In the genomic region with DNA sequence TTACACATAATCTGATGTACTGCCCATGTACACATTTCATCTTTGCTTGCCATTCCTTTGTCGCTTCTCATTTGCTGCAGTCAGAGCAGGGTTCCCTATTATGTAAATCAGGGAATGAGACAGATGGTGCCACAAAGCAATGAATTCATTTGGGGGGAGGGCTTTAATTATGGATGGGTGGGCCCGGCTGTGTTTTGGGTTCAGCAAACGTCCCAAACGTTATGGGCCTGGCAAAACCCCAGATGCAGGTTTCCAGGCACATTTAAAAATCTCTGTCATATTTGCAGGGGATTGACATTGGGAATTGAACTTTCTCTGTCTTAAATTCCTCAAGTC, we compare ENCODE assay signal across 20 mouse cellular contexts.
DNase-seq lines count a peak whose midpoint lies in the region; ATAC-seq and TF ChIP-seq lines count a peak whose summit lies in the region.
"Had no signal": no experiment of that assay in that cellular context is flagged by ENCODE, and none has a peak within 500 bp of the region (broad histone marks: within the 10 kb centered on the region; RNA-seq: fewer than 3 reads in every experiment).

No protein-coding gene starts in this region.

- no peak overlapping the region for H3K4me2 ChIP-seq in forebrain, embryonic 11.5 days (ENCODE audit: low read depth, low read length, severe bottlenecking)
- no peak overlapping the region for H3K4me2 ChIP-seq in hindbrain, embryonic 12.5 days (replicated peaks)
- H3K4me2 ChIP-seq in midbrain, embryonic 13.5 days (replicated peaks), result no peak overlapping the region
- H3K4me2 ChIP-seq: limb, embryonic 15.5 days had no signal

- TF ChIP-seq POLR2A in brain, embryonic 14.5 days (IDR thresholded peaks at IDR 0.05; ENCODE audit: borderline replicate concordance, extremely low read depth, insufficient read depth, insufficient read length, poor library complexity, severe bottlenecking), result no peak

- peak; percentile 94 for DNase-seq in brain, embryonic 14.5 days (ENCODE audit: low read depth)
- DNase-seq in forebrain, embryonic 11.5 days (ENCODE audit: low spot score), result no peak
- DNase-seq in adrenal gland, postnatal 36 days, result no peak
- DNase-seq in natural killer cell, adult 2 months (ENCODE audit: low spot score in 2 of 2), result no peak
- no peak for DNase-seq in urinary bladder, postnatal 4 days (ENCODE audit: low spot score in 2 of 2)
- DNase-seq in urinary bladder, postnatal 25 days (ENCODE audit: low spot score), result no peak
- DNase-seq: adrenal gland, adult 8-10 months; cerebellum, adult 9-11 months; heart, postnatal 14 days; liver, postnatal 0 days; lung, postnatal 36 days; thymus, adult 2 months had no signal

- H3K4me3 ChIP-seq in forebrain, embryonic 11.5 days (ENCODE audit: low read depth, low read length), result no peak overlapping the region
- H3K4me3 ChIP-seq in hindbrain, embryonic 12.5 days, result no peak overlapping the region
- H3K4me3 ChIP-seq in midbrain, embryonic 13.5 days (replicated peaks), result no peak overlapping the region
- H3K4me3 ChIP-seq: embryonic facial prominence, embryonic 10.5 days; erythroblast, embryonic 14.5 days; heart, embryonic 10.5 days; limb, embryonic 15.5 days had no signal

- no peak for TF ChIP-seq CTCF in brain, embryonic 14.5 days (IDR thresholded peaks at IDR 0.05; ENCODE audit: borderline replicate concordance, extremely low read depth, insufficient read depth, insufficient read length)

- no peak overlapping the region for H3K9ac ChIP-seq in forebrain, embryonic 11.5 days (ENCODE audit: low read length)
- H3K9ac ChIP-seq in hindbrain, embryonic 12.5 days, result no peak overlapping the region
- no peak overlapping the region for H3K9ac ChIP-seq in midbrain, embryonic 13.5 days (replicated peaks)
- H3K9ac ChIP-seq: limb, embryonic 15.5 days; liver, postnatal 0 days had no signal

- H3K4me1 ChIP-seq in forebrain, embryonic 11.5 days (replicated peaks; ENCODE audit: control insufficient read depth, insufficient read depth, low read length), result no peaks in the 10 kb centered on the region; the same call in 1 of the 2 replicates
- H3K4me1 ChIP-seq in hindbrain, embryonic 12.5 days, result no peaks in the 10 kb centered on the region; the same call in 1 of the 2 replicates
- peaks cover 18% of the 10 kb centered on the region for H3K4me1 ChIP-seq in midbrain, embryonic 13.5 days (replicated peaks)
- H3K4me1 ChIP-seq: heart, embryonic 10.5 days; limb, embryonic 15.5 days had no signal

- WGBS in forebrain, embryonic 11.5 days, result 27% methylated on average over 4 of the region's 4 CpGs
- 34% methylated on average over 4 of the region's 4 CpGs for WGBS in hindbrain, embryonic 12.5 days
- WGBS in midbrain, embryonic 13.5 days, result 6% methylated on average over 4 of the region's 4 CpGs

- peak overlapping the region; percentile 55; the same call in 1 of the 2 replicates for H3K27ac ChIP-seq in forebrain, embryonic 11.5 days (ENCODE audit: low read depth, low read length)
- H3K27ac ChIP-seq in hindbrain, embryonic 12.5 days, result peak overlapping the region; percentile 64
- H3K27ac ChIP-seq in midbrain, embryonic 13.5 days, result peak overlapping the region; percentile 74
- H3K27ac ChIP-seq: heart, embryonic 10.5 days; limb, embryonic 15.5 days had no signal

- no peaks in the 10 kb centered on the region for H3K36me3 ChIP-seq in forebrain, embryonic 11.5 days (ENCODE audit: control insufficient read depth, insufficient read depth, low read length)
- no peaks in the 10 kb centered on the region for H3K36me3 ChIP-seq in hindbrain, embryonic 12.5 days
- no peaks in the 10 kb centered on the region for H3K36me3 ChIP-seq in midbrain, embryonic 13.5 days
- H3K36me3 ChIP-seq: embryonic facial prominence, embryonic 10.5 days; G1E; heart, embryonic 10.5 days; limb, embryonic 15.5 days had no signal

- ATAC-seq in forebrain, embryonic 11.5 days (replicated peaks; ENCODE audit: low FRiP score), result peak; percentile 78
- peak; percentile 83 for ATAC-seq in hindbrain, embryonic 12.5 days (ENCODE audit: low FRiP score)
- ATAC-seq in midbrain, embryonic 13.5 days, result peak; percentile 70; the same call in 1 of the 2 replicates
- ATAC-seq: intestine, embryonic 16.5 days; liver, postnatal 0 days had no signal

- no peaks in the 10 kb centered on the region for H3K27me3 ChIP-seq in forebrain, embryonic 11.5 days (ENCODE audit: control insufficient read depth, insufficient read depth, low read length)
- no peaks in the 10 kb centered on the region for H3K27me3 ChIP-seq in hindbrain, embryonic 12.5 days
- no peaks in the 10 kb centered on the region for H3K27me3 ChIP-seq in midbrain, embryonic 13.5 days
- H3K27me3 ChIP-seq: limb, embryonic 15.5 days had no signal

- H3K9me3 ChIP-seq in forebrain, embryonic 11.5 days (ENCODE audit: control insufficient read depth, low read length), result no peaks in the 10 kb centered on the region
- no peaks in the 10 kb centered on the region for H3K9me3 ChIP-seq in hindbrain, embryonic 12.5 days (replicated peaks)
- H3K9me3 ChIP-seq in midbrain, embryonic 13.5 days, result no peaks in the 10 kb centered on the region
- H3K9me3 ChIP-seq: embryonic facial prominence, embryonic 10.5 days; heart, embryonic 10.5 days; limb, embryonic 15.5 days had no signal
